15 mouse cellular contexts compared by ENCODE assay signal in the genomic region with DNA sequence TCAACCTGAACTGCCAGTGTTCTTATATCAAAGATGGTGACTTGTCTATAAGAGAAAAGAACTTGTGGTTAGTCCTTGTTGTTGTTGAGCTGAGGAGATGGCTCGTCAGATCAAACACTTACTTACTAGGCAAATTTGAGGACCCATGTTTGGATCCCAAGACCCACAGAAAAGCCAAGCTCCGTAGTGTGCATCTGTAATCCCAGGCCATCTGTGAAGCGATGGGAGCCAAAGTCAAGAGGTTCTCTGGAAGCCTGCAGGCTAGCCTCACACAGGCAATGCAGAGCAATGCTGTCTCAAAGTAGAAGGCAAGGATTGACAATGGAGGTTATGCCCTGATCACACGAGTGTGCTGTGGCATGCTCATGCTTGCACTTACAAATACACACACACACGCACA.
DNase-seq lines count a peak whose midpoint lies in the region; TF ChIP-seq lines count a peak whose summit lies in the region.
"Had no signal": no experiment of that assay in that cellular context is flagged by ENCODE, and none has a peak within 500 bp of the region (broad histone marks: within the 10 kb centered on the region; RNA-seq: fewer than 3 reads in every experiment).

No protein-coding gene starts in this region.

- no peak for TF ChIP-seq POLR2A in brain, embryonic 14.5 days (IDR thresholded peaks at IDR 0.05; ENCODE audit: borderline replicate concordance, extremely low read depth, insufficient read depth, insufficient read length, poor library complexity, severe bottlenecking)

- TF ChIP-seq CTCF in brain, embryonic 14.5 days (IDR thresholded peaks at IDR 0.05; ENCODE audit: borderline replicate concordance, extremely low read depth, insufficient read depth, insufficient read length) = no peak

- DNase-seq in heart, adult 11 months = peak; percentile 58
- DNase-seq in heart, adult 9 months (ENCODE audit: low spot score in 2 of 2) = no peak
- peak; percentile 53 for DNase-seq in brain, embryonic 14.5 days (ENCODE audit: low read depth)
- peak; percentile 5 to 10 for DNase-seq in cerebellum, adult 18-20 months
- DNase-seq in cerebellum, postnatal 14 days = peak; percentile 39 to 66
- no peak for DNase-seq in gastrocnemius, adult 8-10 months (ENCODE audit: low spot score in 2 of 2)
- no peak for DNase-seq in frontal cortex, postnatal 36 days (ENCODE audit: low spot score in 2 of 2)
- no peak for DNase-seq in frontal cortex, adult 2 months (ENCODE audit: extremely low spot score in 1 of 2, low spot score in 1 of 2)
- DNase-seq: adrenal gland, adult 2 months; heart, postnatal 4 days; kidney, adult 9 months; kidney, postnatal 14 days; lung, embryonic 14.5 days; lung, postnatal 36 days; thymus, postnatal 14 days had no signal

Comparison
In these comparisons a context has a peak if more than half of its experiments do, and no peak if none do; other contexts are left out.
1. DNase-seq: peak in heart, adult 11 months (single experiment), brain, embryonic 14.5 days (single experiment), cerebellum, adult 18-20 months (2 of 2) and cerebellum, postnatal 14 days (2 of 2); none in heart, adult 9 months (0 of 2), gastrocnemius, adult 8-10 months (0 of 2), frontal cortex, postnatal 36 days (0 of 2) and frontal cortex, adult 2 months (0 of 2).